Mouse (Mus musculus): ENCODE measurements around the gene Olfr462. TPM values are rescaled to one million over a fixed set of nuclear protein-coding genes. Genes with fewer than 3 reads are reported as not detected.

Olfr462 gene
- not detected in 2 replicates for polyA plus RNA-seq (2011; ENCODE audit: insufficient read depth, insufficient read length, low read depth, missing spikeins)

GRCm38 (mm10) chr11:87892168-87892567 lies at the start of gene Olfr462:
Gene Olfr462, minus strand, starts transcription at chr11:87892268.
- Histone ChIP-seq H3K4me3 (ENCODE audit: low read depth, low read length) (no peak within 1 kb of the TSS), H3K9me3 (replicated peaks; ENCODE audit: control insufficient read depth, insufficient read depth, low read length, poor library complexity, severe bottlenecking) (no peaks in the 10 kb centered on the region; the same call in 1 of the 2 replicates), H3K36me3 (ENCODE audit: control insufficient read depth, insufficient read depth, low read length, poor library complexity, severe bottlenecking) (no peaks in the 10 kb centered on the region), H3K27me3 (ENCODE audit: control insufficient read depth, insufficient read depth, low read length, poor library complexity, severe bottlenecking) (no peaks in the 10 kb centered on the region), H3K4me1 (ENCODE audit: control insufficient read depth, insufficient read depth, low read length) (no peaks in the 10 kb centered on the region), H3K9ac (ENCODE audit: low read depth, poor library complexity, severe bottlenecking) (no peak within 1 kb of the TSS), H3K27ac (ENCODE audit: insufficient read depth, low read length) (no peak within 1 kb of the TSS)
- TF ChIP-seq CTCF (IDR thresholded peaks at IDR 0.05; ENCODE audit: low read depth, low read length): no peak
- TF ChIP-seq POLR2A (IDR thresholded peaks at IDR 0.05; ENCODE audit: insufficient read depth, low read length): no peak
- TF ChIP-seq EP300 (IDR thresholded peaks at IDR 0.05; ENCODE audit: insufficient read depth, low read depth, low read length): no peak

GRCm38 (mm10) chr11:87935467-87935866 lies 43.4 kb upstream of the Olfr462 start:
- Histone ChIP-seq H3K27me3 (ENCODE audit: control insufficient read depth, insufficient read depth, low read length, poor library complexity, severe bottlenecking) (no peaks in the 10 kb centered on the region), H3K4me3 (ENCODE audit: low read depth, low read length) (no peak overlapping the region), H3K27ac (ENCODE audit: insufficient read depth, low read length) (no peak overlapping the region), H3K4me1 (ENCODE audit: control insufficient read depth, insufficient read depth, low read length) (peaks cover 2% of the 10 kb centered on the region), H3K9ac (ENCODE audit: low read depth, poor library complexity, severe bottlenecking) (no peak overlapping the region), H3K9me3 (replicated peaks; ENCODE audit: control insufficient read depth, insufficient read depth, low read length, poor library complexity, severe bottlenecking) (no peaks in the 10 kb centered on the region), H3K36me3 (ENCODE audit: control insufficient read depth, insufficient read depth, low read length, poor library complexity, severe bottlenecking) (no peaks in the 10 kb centered on the region)
- TF ChIP-seq POLR2A (IDR thresholded peaks at IDR 0.05; ENCODE audit: insufficient read depth, low read length) (no peak), CTCF (IDR thresholded peaks at IDR 0.05; ENCODE audit: low read depth, low read length) (no peak), EP300 (IDR thresholded peaks at IDR 0.05; ENCODE audit: insufficient read depth, low read depth, low read length) (no peak)

GRCm38 (mm10) chr11:87933731-87934130 lies 41.7 kb upstream of the Olfr462 start:
- no peak for TF ChIP-seq CTCF (IDR thresholded peaks at IDR 0.05; ENCODE audit: low read depth, low read length)
- TF ChIP-seq EP300 (IDR thresholded peaks at IDR 0.05; ENCODE audit: insufficient read depth, low read depth, low read length): no peak
- no peak for TF ChIP-seq POLR2A (IDR thresholded peaks at IDR 0.05; ENCODE audit: insufficient read depth, low read length)
- Histone ChIP-seq H3K9me3 (replicated peaks; ENCODE audit: control insufficient read depth, insufficient read depth, low read length, poor library complexity, severe bottlenecking) (no peaks in the 10 kb centered on the region), H3K9ac (ENCODE audit: low read depth, poor library complexity, severe bottlenecking) (no peak overlapping the region), H3K27me3 (ENCODE audit: control insufficient read depth, insufficient read depth, low read length, poor library complexity, severe bottlenecking) (no peaks in the 10 kb centered on the region), H3K4me3 (ENCODE audit: low read depth, low read length) (no peak overlapping the region), H3K36me3 (ENCODE audit: control insufficient read depth, insufficient read depth, low read length, poor library complexity, severe bottlenecking) (no peaks in the 10 kb centered on the region), H3K4me1 (ENCODE audit: control insufficient read depth, insufficient read depth, low read length) (peaks cover 2% of the 10 kb centered on the region), H3K27ac (ENCODE audit: insufficient read depth, low read length) (no peak overlapping the region)

- TF ChIP-seq EP300 (IDR thresholded peaks at IDR 0.05; ENCODE audit: insufficient read depth, low read depth, low read length) (no peak), POLR2A (IDR thresholded peaks at IDR 0.05; ENCODE audit: insufficient read depth, low read length) (no peak), CTCF (IDR thresholded peaks at IDR 0.05; ENCODE audit: low read depth, low read length) (no peak)
- Histone ChIP-seq H3K27ac (ENCODE audit: insufficient read depth, low read length) (no peak overlapping the region), H3K27me3 (ENCODE audit: control insufficient read depth, insufficient read depth, low read length, poor library complexity, severe bottlenecking) (no peaks in the 10 kb centered on the region), H3K9me3 (replicated peaks; ENCODE audit: control insufficient read depth, insufficient read depth, low read length, poor library complexity, severe bottlenecking) (no peaks in the 10 kb centered on the region), H3K4me1 (ENCODE audit: control insufficient read depth, insufficient read depth, low read length) (no peaks in the 10 kb centered on the region), H3K4me3 (ENCODE audit: low read depth, low read length) (no peak overlapping the region), H3K9ac (ENCODE audit: low read depth, poor library complexity, severe bottlenecking) (no peak overlapping the region), H3K36me3 (ENCODE audit: control insufficient read depth, insufficient read depth, low read length, poor library complexity, severe bottlenecking) (no peaks in the 10 kb centered on the region)
Observed at GRCm38 (mm10) chr11:87930348-87930747, 38.3 kb upstream of the Olfr462 start.

GRCm38 (mm10) chr11:87920966-87921365 lies 28.9 kb upstream of the Olfr462 start, which contains the start of gene Olfr464:
Gene Olfr464, minus strand, starts transcription at chr11:87920967.
- H3K4me1 ChIP-seq (ENCODE audit: control insufficient read depth, insufficient read depth, low read length): no peaks in the 10 kb centered on the region
- TF ChIP-seq POLR2A (IDR thresholded peaks at IDR 0.05; ENCODE audit: insufficient read depth, low read length) (no peak), CTCF (IDR thresholded peaks at IDR 0.05; ENCODE audit: low read depth, low read length) (no peak), EP300 (IDR thresholded peaks at IDR 0.05; ENCODE audit: insufficient read depth, low read depth, low read length) (no peak)
- no peak within 1 kb of the TSS for H3K4me3 ChIP-seq (ENCODE audit: low read depth, low read length)
- H3K9me3 ChIP-seq (replicated peaks; ENCODE audit: control insufficient read depth, insufficient read depth, low read length, poor library complexity, severe bottlenecking): no peaks in the 10 kb centered on the region
- no peaks in the 10 kb centered on the region for H3K27me3 ChIP-seq (ENCODE audit: control insufficient read depth, insufficient read depth, low read length, poor library complexity, severe bottlenecking)
- H3K36me3 ChIP-seq (ENCODE audit: control insufficient read depth, insufficient read depth, low read length, poor library complexity, severe bottlenecking): no peaks in the 10 kb centered on the region
- no peak within 1 kb of the TSS for H3K27ac ChIP-seq (ENCODE audit: insufficient read depth, low read length)
- H3K9ac ChIP-seq (ENCODE audit: low read depth, poor library complexity, severe bottlenecking): no peak within 1 kb of the TSS

- Histone ChIP-seq H3K4me1 (ENCODE audit: control insufficient read depth, insufficient read depth, low read length) (no peaks in the 10 kb centered on the region), H3K27ac (ENCODE audit: insufficient read depth, low read length) (no peak overlapping the region), H3K36me3 (ENCODE audit: control insufficient read depth, insufficient read depth, low read length, poor library complexity, severe bottlenecking) (no peaks in the 10 kb centered on the region), H3K4me3 (ENCODE audit: low read depth, low read length) (no peak overlapping the region), H3K9ac (ENCODE audit: low read depth, poor library complexity, severe bottlenecking) (no peak overlapping the region), H3K27me3 (ENCODE audit: control insufficient read depth, insufficient read depth, low read length, poor library complexity, severe bottlenecking) (no peaks in the 10 kb centered on the region), H3K9me3 (replicated peaks; ENCODE audit: control insufficient read depth, insufficient read depth, low read length, poor library complexity, severe bottlenecking) (no peaks in the 10 kb centered on the region)
- TF ChIP-seq POLR2A (IDR thresholded peaks at IDR 0.05; ENCODE audit: insufficient read depth, low read length) (no peak), CTCF (IDR thresholded peaks at IDR 0.05; ENCODE audit: low read depth, low read length) (no peak), EP300 (IDR thresholded peaks at IDR 0.05; ENCODE audit: insufficient read depth, low read depth, low read length) (no peak)
Observed at GRCm38 (mm10) chr11:87920301-87920700, 28.2 kb upstream of the Olfr462 start.
